Mouse (Mus musculus): Measurements from ENCODE around the gene Armc12. TPM values are rescaled to one million over a fixed set of nuclear protein-coding genes. Genes with fewer than 3 reads are reported as not detected.

The Armc12 gene
- polyA plus RNA-seq (2012; rRNA removed), result not detected in 2 replicates

DNA sequence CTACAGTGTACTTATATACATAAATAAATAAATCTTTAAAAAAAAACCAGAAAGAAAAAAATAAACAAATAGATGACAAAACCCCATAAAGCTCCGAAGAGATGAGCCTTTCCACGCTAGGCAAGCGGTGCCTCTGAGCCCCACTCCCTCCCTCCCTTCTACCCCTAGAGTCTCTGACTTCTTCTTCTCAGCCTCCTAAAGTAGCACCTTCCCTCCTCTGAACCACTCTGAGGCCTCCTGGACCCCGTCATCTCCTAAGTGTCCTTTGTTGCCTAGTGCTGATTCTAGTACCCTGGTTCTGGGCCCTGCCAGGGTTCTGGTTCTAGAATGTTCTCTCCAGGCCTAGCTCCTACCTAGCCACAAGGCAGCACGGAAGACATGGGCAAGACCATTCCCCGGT lies at the start of gene Armc12:
Gene Armc12, plus strand, starts transcription at position 301 of the 400 bp plus-strand sequence.
- H3K4me1 ChIP-seq (ENCODE audit: control insufficient read depth, insufficient read depth, insufficient read length, low read length), result peaks cover 3% of the 10 kb centered on the region; the same call in 1 of the 2 replicates

DNA sequence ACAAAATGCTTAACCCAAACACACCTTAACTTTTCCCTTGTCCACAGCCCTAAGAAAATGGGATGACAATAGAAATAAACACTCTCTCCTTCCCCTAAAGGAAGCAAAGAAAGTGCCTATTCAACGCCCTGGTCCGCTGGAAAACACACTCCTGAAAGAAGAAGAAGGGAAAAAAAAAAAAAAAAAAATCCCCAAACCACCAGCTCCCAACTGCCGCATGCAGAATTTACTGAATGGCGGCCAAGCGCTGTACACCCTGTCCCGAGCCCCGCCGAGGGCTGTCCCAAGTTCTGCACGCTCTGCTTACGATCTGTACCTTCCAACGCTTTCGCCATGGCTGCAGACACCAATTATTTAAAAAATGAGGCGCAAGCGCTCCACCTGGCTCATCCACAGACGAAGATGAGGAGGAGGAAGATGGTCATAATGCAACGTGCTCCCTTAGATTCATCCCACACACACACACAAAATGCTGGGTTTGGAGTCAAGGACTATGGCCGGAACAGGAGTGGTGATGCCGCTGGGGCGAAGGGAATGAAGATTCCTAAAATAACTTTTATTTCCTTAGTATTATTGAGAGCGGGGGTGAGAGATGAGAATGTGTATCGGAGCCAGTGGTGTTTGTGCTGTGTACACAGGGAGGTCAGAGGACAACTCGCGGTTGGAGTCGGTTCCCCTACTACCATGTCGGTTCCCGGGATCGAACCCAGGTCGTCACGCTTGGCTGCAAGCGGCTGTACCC lies 45.7 kb upstream of the Armc12 start:
- Histone ChIP-seq H3K4me1 (ENCODE audit: control insufficient read depth, insufficient read depth, insufficient read length, low read length) (peaks cover 5% of the 10 kb centered on the region), H3K27me3 (ENCODE audit: control insufficient read depth, insufficient read depth, low read length) (no peaks in the 10 kb centered on the region), H3K36me3 (ENCODE audit: control insufficient read depth, insufficient read depth, low read length) (no peaks in the 10 kb centered on the region; the same call in 1 of the 2 replicates), H3K27ac (ENCODE audit: insufficient read depth, low read depth, low read length) (peak overlapping the region; percentile 56), H3K4me3 (ENCODE audit: low read depth, low read length) (peak overlapping the region; percentile 89)
- 9% methylated on average over 30 of the region's 30 CpGs for WGBS
- peak; percentile 7; the same call in 1 of the 2 replicates for TF ChIP-seq CTCF (IDR thresholded peaks at IDR 0.05; ENCODE audit: extremely low read depth, insufficient read length, insufficient replicate concordance, low read depth, low read length)
- TF ChIP-seq POLR2A (IDR thresholded peaks at IDR 0.05; ENCODE audit: low read depth, low read length), result no peak

More for the DNA sequence above, at the start of gene Armc12:
- Histone ChIP-seq H3K4me3 (ENCODE audit: low read depth, low read length) (no peak within 1 kb of the TSS), H3K36me3 (ENCODE audit: control insufficient read depth, insufficient read depth, low read length) (no peaks in the 10 kb centered on the region), H3K27me3 (ENCODE audit: control insufficient read depth, insufficient read depth, low read length) (no peaks in the 10 kb centered on the region), H3K27ac (ENCODE audit: insufficient read depth, low read depth, low read length) (no peak within 1 kb of the TSS)
- WGBS, result 89% methylated on average over 6 of the region's 6 CpGs
- no peak for TF ChIP-seq POLR2A (IDR thresholded peaks at IDR 0.05; ENCODE audit: low read depth, low read length)
- no peak for TF ChIP-seq CTCF (IDR thresholded peaks at IDR 0.05; ENCODE audit: extremely low read depth, insufficient read length, insufficient replicate concordance, low read depth, low read length)

GRCm38 (mm10) chr17:28485446-28485948 lies 45.1 kb upstream of the Armc12 start:
- peak overlapping the region; percentile 89 for H3K4me3 ChIP-seq (ENCODE audit: low read depth, low read length)
- 1% methylated on average over 57 of the region's 77 CpGs for WGBS
- no peaks in the 10 kb centered on the region for H3K36me3 ChIP-seq (ENCODE audit: control insufficient read depth, insufficient read depth, low read length)
- TF ChIP-seq CTCF (IDR thresholded peaks at IDR 0.05; ENCODE audit: extremely low read depth, insufficient read length, insufficient replicate concordance, low read depth, low read length) (no peak), POLR2A (IDR thresholded peaks at IDR 0.05; ENCODE audit: low read depth, low read length) (no peak)
- H3K4me1 ChIP-seq (ENCODE audit: control insufficient read depth, insufficient read depth, insufficient read length, low read length), result peaks cover 5% of the 10 kb centered on the region
- peak overlapping the region; percentile 56 for H3K27ac ChIP-seq (ENCODE audit: insufficient read depth, low read depth, low read length)
- H3K27me3 ChIP-seq (ENCODE audit: control insufficient read depth, insufficient read depth, low read length), result no peaks in the 10 kb centered on the region

GRCm38 (mm10) chr17:28485977-28486400 lies 44.6 kb upstream of the Armc12 start:
- TF ChIP-seq POLR2A (IDR thresholded peaks at IDR 0.05; ENCODE audit: low read depth, low read length) (peak; percentile 71; the same call in 1 of the 2 replicates), CTCF (IDR thresholded peaks at IDR 0.05; ENCODE audit: extremely low read depth, insufficient read length, insufficient replicate concordance, low read depth, low read length) (no peak)
- Histone ChIP-seq H3K4me3 (ENCODE audit: low read depth, low read length) (peak overlapping the region; percentile 89), H3K27me3 (ENCODE audit: control insufficient read depth, insufficient read depth, low read length) (no peaks in the 10 kb centered on the region), H3K27ac (ENCODE audit: insufficient read depth, low read depth, low read length) (peak overlapping the region; percentile 56), H3K4me1 (ENCODE audit: control insufficient read depth, insufficient read depth, insufficient read length, low read length) (peaks cover 5% of the 10 kb centered on the region), H3K36me3 (ENCODE audit: control insufficient read depth, insufficient read depth, low read length) (no peaks in the 10 kb centered on the region)
- WGBS, result under 1% methylated on average over 57 of the region's 58 CpGs

DNA sequence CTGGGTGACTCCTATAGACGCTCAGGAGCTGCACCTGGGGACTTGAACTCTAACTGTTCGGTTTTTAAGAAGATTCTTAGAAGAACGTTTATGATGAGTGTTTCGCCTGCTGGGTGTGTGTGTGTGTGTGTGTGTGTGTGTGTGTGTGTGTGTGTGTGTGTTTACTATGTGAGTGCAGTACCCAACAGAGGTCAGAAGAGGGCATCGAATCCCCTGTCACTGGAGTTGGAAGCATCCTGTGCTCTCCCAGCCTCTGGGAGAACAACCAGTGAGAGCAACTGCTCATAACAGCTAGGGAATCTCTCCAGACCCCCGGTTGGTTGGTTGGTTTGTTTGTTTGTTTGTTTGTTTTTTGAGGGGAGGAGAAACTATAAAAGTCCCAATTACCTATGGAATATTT lies 43.9 kb upstream of the Armc12 start:
- WGBS, result 82% methylated on average over 6 of the region's 6 CpGs
- no peak for TF ChIP-seq CTCF (IDR thresholded peaks at IDR 0.05; ENCODE audit: extremely low read depth, insufficient read length, insufficient replicate concordance, low read depth, low read length)
- no peak for TF ChIP-seq POLR2A (IDR thresholded peaks at IDR 0.05; ENCODE audit: low read depth, low read length)
- no peaks in the 10 kb centered on the region for H3K36me3 ChIP-seq (ENCODE audit: control insufficient read depth, insufficient read depth, low read length)
- no peak overlapping the region for H3K4me3 ChIP-seq (ENCODE audit: low read depth, low read length)
- no peaks in the 10 kb centered on the region for H3K27me3 ChIP-seq (ENCODE audit: control insufficient read depth, insufficient read depth, low read length)
- peaks cover 5% of the 10 kb centered on the region for H3K4me1 ChIP-seq (ENCODE audit: control insufficient read depth, insufficient read depth, insufficient read length, low read length)
- H3K27ac ChIP-seq (ENCODE audit: insufficient read depth, low read depth, low read length), result no peak overlapping the region

DNA sequence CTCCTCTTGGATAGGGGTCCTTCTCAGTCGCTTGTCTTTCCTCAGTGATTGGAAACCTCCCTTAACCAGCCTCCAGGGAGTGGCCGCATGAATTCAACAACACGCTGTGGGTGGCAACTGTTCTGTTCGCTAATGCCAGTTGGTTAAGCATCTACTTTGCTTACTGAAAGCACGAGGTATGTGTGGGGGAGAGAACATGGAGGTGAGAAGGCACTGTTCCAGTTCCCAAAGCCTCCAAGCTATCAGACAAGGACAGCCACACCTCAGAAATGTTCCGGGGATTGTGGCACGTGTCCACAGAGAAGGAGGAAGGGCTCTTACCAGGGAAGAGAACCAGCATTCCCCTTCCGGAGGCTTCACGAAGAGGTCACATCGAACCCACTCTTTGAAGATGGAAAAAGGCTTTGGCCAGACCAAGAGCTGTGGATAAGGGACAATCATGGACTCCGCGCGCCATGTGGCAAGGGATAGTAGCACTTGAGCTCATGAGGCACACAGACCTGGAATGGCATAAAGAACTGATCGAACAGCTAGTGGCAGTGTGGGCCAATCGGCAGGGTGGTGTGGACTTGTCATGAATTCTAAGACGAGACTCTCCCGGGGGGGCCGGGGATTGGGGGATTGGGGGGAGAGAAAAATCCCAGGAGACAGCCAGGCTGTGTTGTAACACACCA lies 42.9 kb upstream of the Armc12 start:
- H3K27me3 ChIP-seq (ENCODE audit: control insufficient read depth, insufficient read depth, low read length), result no peaks in the 10 kb centered on the region
- H3K4me3 ChIP-seq (ENCODE audit: low read depth, low read length), result no peak overlapping the region
- H3K27ac ChIP-seq (ENCODE audit: insufficient read depth, low read depth, low read length), result no peak overlapping the region
- TF ChIP-seq POLR2A (IDR thresholded peaks at IDR 0.05; ENCODE audit: low read depth, low read length) (no peak), CTCF (IDR thresholded peaks at IDR 0.05; ENCODE audit: extremely low read depth, insufficient read length, insufficient replicate concordance, low read depth, low read length) (no peak)
- H3K4me1 ChIP-seq (ENCODE audit: control insufficient read depth, insufficient read depth, insufficient read length, low read length), result peaks cover 5% of the 10 kb centered on the region
- H3K36me3 ChIP-seq (ENCODE audit: control insufficient read depth, insufficient read depth, low read length), result no peaks in the 10 kb centered on the region
- WGBS, result 72% methylated on average over 18 of the region's 18 CpGs

Measured in small intestine, adult 2 months (tissue).